Mouse (Mus musculus): ENCODE measurements at regions not wholly inside any gene's neighbourhood (a gene's known extent, or its start where the extent isn't known, plus 50 kb on each side); places are given as distances from the start of the nearest gene placed in this dataset.
"Not testable (repeated sequence)": the region's sequence is repeated elsewhere in the genome, so short reads cannot be mapped to it uniquely, and the experiment has no call there.

DNA sequence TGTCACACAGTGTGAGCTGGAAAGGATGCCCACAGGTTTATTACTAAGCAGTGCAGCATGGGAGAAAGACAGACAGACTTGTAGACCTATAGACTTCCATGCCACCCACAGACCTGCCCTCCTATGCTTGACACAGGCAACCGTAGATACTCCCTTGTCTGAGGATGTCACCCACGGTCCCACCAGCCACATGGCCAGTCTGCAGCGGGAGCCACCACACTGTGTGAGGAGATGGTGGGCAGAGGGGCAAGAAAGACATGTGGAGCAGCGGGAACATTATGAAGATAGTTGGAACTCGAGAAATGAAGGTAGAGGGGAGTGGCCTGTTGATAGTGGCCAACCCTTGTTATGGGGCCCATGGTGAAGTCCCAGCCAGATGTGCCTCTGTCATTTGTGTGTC lies 244.0 kb upstream of the Tusc1 start:
- in situ Hi-C loops (cut with MboI, MseI) = no loop called here

DNA sequence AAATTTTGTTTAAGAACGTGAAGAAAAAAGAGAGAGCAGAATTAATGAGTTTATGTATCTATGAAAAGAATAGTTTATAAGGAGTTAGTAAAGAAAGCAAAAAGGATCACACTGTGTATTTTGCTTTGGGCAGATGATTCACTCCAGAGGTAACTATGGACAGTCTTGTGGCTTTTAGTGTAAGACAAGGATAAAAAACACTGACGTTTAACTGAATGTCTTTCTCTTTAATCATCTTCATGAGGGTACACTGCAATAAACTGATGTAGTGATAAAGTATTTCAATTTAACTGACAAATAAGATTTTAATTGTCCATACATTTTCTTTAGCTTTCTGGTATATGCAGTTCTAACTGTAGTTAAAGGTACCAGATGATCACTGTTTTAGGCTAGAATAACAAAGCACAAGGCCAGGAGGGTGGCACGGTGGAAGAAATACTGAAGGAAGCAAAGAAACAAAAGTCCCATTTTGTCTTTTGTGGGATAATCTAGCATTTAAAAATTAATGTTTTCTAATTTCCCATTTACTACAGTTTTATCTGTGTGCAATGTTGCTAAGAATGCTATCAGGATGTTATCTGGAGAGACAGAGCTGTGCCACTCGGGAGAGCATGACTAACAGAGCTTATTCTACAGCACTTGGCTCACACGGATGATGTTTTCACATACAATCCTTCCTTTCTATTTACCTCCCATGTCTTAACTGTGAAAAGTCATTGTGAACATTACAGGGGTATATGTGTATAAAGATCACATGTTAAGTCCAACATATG lies 232.4 kb upstream of the Tusc1 start:
- in situ Hi-C loops (cut with MboI, MseI) = no loop called here

DNA sequence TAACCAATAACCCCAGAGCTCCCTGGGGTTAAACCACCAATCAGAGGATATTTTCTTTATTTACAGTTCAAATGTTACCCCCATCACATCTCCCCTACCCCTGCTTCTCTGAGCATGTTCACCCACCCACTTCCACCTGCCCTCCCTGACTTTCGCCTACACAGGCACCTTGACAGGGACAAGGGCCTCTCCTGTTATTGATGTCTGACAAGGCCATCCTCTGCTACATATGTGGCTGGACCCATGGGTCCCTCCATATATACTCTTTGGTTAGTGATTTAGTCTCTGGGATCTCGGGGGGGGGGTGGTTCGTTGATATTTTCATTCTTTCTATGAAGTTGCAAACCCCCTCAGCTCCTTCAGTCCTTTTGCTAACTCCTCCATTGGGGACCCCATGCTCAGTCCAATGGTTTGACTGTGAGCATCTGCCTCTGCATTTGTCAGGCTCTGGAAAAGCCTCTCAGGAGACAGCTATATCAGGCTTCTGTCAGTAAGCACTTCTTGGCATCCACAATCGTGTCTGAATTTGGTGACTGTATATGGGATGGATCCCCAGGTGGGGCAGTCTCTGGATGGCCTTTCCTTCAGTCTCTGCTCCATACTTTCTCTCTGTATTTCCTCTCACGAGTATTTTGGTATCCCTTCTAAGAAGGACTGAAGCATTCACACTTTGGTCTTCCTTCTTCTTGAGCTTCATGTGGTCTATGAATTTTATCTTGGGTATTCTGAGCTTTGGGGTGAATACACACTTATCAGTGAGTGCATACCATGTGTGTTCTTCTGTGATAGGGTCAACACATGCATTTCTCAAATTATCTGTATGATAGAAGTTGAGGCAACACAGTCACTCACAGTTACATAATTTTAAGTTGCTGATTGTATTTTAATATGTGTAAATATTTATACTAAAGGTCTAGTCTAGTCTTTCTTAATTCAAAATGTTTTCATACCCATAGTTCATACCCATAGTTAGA lies 220.8 kb upstream of the Tusc1 start:
- in situ Hi-C loops (cut with MboI, MseI) = no loop called here

DNA sequence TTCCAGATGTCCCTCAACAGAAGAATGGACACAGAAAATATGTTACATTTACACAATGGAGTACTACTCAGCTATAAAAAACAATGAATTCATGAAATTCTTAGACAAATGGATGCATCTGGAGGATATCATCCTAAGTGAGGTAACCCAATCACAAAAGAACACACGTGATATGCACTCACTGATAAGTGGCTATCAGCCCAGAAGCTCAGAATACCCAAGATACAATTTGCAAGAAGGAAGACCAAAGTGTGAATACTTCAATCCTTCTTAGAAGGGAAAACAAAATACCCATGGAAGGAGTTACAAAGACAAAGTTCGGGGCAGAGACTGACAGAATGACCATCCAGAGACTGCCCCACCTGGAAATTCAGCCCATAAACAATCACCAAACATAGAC lies 219.9 kb upstream of the Tusc1 start:
- in situ Hi-C loops (cut with MboI, MseI) = not testable (repeated sequence)

DNA sequence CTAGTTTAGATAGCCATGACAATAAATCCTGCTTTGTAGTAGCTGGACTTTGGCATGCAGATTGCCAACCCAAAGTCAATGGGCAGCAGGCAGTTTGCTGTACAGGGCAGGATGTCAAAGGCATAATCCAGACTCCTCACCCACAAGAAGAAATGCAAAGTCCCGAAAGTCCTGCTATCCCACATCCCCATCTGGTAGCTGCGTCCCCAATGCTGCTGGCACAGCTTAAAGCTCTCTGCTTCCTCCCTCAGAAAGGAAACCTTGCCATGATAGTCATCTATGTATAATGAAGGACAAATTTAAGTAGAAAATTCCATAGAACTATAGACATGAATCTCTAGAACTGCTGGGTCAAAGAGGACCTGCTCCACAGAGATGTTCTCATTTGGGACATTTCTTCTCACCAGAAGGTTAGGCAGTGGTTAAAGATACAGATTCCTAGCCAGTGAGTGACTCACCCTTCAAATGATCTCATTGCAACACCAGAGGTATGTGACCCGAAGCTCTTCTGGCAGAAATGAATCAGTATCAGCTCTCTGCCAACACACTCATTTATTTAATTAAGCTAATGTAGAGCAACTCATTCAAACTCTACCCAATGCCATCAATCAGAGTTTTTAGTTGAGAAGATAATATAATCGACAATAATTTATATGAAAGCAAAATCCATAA lies 217.3 kb upstream of the Tusc1 start:
- in situ Hi-C loops (cut with MboI, MseI) = no loop called here

DNA sequence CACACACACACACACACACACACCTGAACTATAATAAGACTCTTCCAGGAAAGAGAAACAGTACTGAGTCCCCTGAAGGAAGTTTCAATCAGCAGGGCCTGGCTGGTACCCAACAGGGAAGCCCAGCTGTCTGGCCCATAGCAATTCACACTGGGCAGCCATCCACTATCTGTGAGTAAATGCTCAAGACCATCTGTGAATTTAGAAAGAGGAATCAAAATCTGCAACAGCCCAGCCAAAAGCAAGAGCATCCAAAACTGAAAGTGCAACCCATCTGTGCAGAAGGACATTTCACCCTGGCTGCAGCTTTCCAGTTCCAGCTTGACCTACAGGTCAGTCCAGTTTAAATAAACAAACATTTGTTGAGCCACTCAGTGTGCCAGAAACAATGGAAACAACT lies 215.8 kb upstream of the Tusc1 start:
- in situ Hi-C loops (cut with MboI, MseI) = no loop called here

DNA sequence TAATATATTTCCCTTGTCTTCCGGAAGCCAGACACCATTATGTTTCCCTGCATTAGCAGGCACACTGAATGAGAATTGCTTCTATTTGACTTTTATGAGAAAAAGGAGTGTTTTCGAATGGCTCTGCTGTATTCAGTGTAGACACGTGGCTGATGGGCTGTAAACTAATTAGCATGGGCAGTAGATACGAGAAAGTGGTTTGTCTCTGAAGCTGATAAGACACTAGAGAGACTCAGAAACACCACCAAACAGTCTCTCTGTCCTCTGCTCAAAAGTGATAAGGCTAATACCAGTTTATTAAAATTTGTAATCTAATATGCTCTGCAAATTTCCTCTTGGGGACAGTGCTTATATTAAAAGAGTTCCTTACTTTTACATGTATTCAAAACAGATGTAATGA lies 205.3 kb upstream of the Tusc1 start:
- in situ Hi-C loops (cut with MboI, MseI) = no loop called here

DNA sequence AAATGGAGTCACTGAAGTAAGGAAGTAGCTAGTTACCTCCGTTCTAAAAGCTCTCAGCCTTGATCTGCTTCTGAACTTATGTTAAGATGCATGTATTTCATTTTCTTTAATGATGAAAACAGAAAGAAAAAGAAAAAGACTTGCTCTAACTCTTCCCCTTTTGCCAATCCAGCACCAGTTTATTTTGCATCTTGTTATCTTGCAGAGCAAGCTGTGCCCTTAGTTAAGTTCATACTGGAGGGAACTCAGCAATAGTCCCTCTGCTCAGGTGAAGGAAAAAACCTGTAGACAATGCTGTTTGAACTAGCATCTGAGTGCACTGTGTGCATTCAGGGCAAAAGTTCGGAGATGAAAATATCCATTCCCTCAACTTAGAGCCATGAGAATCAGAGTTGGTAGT lies 192.1 kb upstream of the Tusc1 start:
- in situ Hi-C loops (cut with MboI, MseI) = no loop called here

DNA sequence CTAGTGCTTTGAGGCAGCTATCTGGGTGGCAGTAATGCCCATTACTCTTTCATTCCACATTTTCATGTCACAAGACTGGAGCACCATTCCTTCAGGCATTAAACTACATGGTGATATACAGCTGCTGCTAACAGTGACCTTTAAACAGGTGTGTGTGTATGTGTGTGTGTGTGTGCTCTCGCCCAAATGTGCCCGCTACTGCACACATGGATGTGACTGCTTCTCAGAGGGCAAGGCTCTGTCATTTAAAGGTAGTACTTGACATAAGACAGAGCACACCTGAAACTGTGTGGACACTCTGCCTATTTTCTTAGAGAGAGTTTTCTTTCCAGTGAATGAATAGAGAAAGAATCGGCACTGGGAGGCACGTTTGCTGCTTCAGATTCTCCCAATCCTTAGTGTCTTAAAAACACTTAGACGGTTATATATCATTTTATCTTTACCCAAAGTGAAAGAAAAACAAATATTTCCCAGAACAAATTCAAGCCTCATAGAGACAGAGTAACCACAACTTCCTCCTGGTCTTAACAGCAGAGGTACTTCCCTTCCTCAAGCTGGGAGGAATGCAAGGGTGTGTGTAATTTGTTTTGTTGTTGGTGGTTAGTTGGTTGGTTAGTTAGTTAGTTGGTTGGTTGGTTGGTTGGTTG lies 185.3 kb upstream of the Tusc1 start:
- in situ Hi-C loops (cut with MboI, MseI) = no loop called here

DNA sequence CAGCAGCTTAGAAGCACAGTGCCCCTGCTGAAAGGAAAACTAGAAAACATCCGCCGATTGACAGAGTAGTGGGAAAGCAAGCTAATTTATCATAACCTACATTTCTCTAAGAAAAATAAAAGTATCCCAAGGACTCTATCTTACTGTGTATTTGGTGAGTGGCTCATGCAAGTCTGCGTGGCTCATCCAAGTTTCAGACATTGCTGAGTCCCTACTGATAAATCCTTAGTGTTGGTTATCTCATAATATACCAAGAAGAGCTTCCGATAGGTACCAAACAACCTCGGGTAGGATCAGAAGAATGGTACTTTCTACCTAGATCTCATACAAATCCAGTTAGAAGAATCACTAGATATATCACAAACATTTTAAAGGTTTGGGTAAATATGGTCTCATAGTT lies 183.6 kb upstream of the Tusc1 start:
- in situ Hi-C loops (cut with MboI, MseI) = no loop called here

DNA sequence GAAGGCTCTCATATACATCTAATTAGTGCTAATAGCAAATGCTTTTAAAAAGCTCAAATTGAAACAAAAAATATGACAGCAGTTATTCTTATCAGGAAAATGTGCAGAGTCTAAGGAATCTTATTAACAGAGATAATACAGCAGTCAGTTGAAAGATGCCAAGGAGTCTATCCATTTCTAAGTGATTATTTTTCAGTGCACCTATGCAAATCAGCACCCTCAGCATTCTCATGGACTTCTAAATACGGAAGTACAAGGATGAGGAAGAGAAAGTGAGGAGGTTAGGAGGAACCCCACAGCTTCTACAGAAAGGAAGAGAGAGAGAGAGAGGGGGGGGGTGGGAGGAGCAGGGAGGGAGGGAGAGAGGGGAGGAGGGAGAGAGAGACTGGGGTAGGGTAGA lies 175.5 kb upstream of the Tusc1 start:
- in situ Hi-C loops (cut with MboI, MseI) = no loop called here

DNA sequence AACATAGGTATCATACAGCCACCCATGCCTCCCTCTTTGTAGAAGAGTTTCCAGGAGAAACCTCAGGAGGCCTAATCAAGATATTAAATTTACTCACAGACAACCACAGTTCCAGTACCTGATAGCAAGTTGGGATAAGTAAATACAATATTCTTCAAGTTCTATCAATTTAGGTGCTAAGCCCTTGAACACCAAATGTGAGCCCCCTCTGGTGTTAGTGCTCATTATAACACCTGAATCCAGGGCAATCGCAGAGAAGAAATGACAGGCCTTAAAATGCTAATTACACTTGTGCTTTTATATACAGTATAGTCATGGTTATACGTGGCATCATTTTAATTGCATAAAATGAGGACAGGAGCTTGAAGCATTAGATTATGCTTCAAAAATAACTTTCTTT lies 161.6 kb upstream of the Tusc1 start:
- in situ Hi-C loops (cut with MboI, MseI) = no loop called here

DNA sequence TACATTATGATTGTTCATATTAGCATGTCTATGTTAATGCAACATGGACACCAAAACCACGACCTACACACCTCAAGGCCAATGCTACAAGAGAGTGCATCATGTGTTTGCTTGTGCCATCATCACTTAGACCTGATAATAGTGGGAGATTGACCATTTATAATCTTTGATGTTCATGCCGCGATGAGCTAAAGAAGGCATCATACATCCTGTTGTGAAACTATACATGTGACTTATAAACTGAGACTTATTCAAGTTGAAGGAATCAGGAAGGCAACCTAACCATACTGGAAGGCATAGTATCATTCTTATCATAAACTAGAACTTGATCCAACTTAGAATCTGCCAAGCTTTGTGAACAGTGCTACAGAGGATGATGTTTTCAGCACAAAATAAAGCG lies 159.0 kb upstream of the Tusc1 start:
- in situ Hi-C loops (cut with MboI, MseI) = no loop called here

DNA sequence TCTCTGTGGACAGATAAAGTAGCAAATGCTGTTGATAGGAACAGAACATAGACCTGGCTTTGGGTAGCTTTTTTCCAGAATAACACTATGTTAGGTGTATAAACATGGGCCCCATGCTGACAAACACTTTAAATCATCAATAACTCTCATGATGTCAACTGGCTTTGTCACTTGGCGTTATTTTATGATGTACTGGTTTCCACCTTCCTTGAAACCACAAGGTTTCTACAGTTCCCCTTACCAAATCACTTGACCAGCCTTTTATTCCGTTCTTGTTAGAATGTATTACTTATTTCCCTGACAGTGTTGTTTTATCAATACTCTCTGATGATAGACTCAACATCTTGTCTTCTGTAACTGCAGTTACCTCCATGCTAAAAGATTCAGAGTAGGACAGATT lies 158.6 kb upstream of the Tusc1 start:
- in situ Hi-C loops (cut with MboI, MseI) = no loop called here

DNA sequence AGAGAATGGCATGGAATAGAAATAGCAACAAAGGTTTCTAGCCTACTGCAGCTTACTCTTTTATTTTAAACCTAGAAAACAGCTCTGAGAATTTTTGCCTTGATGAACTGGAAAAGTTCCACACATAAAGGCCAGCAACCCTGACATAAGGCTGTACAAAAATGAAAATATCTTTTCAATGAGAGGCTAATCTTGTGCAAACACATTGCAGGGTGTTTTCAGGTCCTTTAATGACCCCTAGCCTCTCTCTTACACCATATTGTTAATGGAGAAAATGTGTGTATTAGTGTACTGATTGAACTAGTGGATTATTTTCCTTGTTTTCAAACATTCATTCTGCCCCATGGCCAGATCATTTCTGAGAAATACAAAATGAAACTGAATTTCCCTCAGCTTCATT lies 158.0 kb upstream of the Tusc1 start:
- in situ Hi-C loops (cut with MboI, MseI) = no loop called here

DNA sequence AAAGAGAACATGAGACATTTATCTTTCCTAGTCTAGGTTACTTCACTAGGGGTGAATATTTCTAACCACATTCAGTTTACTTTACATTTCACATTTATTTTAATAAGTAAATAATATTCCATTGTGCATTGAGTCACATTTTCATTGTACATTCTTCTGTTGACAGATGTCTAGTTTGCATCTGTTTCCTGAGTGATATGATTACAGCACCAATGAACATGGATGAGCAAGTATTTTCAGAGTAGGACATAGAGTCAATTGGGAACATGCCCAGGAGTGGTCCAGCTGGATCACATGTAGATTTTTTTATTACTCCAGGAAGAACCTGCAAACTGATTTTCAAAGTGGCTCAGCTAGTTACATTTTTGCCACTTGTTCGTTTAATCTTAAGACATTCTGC lies 153.3 kb upstream of the Tusc1 start:
- in situ Hi-C loops (cut with MboI, MseI) = no loop called here

DNA sequence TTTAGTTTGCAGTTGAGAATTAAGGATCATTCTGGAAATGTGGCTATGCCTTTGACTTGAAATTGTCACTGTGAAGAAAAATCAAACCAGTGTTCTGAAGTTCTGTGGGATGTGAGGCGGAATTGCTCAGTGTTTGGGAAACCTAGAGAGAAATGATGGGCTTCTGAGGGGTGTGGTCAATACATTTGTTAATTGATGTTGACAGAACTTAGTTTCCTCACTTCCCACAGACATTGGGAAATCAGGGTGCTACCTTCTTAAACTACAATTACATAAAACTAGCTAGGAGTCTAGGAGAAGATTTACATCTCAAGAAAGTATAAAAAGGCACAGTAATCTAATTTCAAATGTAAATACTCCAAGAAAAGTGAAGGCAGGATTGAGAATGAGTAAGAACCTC lies 151.1 kb upstream of the Tusc1 start:
- in situ Hi-C loops (cut with MboI, MseI) = no loop called here

DNA sequence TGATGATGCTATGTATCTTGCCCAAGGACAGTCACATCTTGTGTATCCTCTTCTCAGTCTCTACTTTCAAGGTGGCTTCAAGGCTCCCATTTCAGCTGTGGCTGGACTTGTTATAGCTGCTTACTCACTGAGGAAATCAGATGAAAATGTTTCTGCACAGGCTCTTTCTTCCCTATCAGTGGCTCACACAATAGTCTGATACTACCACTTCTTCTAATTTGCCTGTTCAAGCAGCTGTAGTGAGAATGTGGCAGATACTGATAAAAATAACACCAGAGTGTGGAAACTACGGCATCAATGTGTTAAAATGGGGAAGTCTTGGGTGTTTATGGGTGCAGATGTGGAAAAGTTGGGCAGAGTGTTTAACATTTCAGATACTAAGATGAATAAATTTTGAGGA lies 145.9 kb upstream of the Tusc1 start:
- in situ Hi-C loops (cut with MboI, MseI) = no loop called here

DNA sequence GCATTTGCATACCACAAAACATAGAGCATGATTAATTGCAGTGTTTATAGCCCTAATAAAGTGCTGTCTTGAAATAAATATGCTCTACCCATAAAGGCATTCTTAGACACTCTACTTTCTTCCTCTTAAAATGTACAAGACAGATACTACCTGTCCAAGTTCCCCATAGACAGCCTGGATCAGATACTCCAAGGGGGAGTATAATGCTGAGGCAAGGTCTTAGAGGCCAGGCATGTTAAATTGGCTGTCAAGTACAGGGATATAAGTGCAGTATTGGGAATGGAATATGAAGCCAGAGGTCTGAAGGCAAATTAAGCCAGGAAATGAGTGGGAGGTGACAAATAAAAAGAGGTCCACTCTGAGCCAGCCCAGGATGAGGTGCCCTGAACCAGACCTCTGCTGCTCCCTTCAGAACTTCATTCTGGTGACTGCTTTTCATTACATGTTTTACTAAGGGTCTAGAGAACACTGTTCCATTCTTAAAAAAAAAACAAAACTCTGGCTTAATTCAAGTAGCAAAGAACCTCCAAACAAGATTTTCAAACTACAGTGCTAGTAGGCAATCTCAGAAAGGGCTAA lies 142.0 kb upstream of the Tusc1 start:
- in situ Hi-C loops (cut with MboI, MseI) = no loop called here

DNA sequence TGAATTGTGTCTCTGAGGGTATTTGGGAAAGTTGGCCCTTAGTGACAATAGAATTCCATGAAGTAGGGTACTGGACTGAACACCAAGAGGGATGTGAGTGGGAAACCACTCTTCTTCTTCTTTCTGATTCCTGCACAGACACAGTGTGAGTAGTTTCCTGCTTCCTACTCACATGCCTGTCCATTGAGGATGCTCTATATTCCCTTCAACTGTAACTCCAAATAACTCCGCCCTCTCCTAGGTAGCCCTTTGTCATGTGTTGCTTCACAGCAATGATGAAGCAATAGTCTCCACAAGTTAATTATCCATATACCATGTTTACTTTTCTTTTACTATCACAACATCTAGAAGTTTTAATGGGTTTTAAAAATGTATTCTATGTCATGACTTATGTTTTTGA lies 132.7 kb upstream of the Tusc1 start:
- in situ Hi-C loops (cut with MboI, MseI) = no loop called here

DNA sequence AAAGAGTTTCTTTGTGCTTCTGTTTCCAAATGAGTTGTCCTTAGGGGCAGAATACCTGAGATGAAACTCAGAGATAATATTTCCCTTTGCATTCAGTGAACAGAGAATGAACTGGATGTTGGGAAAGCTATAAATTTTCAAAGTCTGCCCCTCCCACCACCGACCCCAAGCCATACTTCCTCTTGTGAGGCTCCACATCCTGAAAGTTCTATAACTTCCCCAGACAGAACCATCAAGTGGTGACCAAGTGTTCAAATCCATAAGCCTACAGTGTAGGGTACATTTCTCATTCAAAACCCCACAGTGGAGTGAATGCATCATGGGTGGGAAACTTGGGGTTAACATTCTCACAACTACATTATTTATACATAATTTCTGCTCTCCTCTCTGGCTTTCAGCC lies 132.1 kb upstream of the Tusc1 start:
- in situ Hi-C loops (cut with MboI, MseI) = no loop called here

DNA sequence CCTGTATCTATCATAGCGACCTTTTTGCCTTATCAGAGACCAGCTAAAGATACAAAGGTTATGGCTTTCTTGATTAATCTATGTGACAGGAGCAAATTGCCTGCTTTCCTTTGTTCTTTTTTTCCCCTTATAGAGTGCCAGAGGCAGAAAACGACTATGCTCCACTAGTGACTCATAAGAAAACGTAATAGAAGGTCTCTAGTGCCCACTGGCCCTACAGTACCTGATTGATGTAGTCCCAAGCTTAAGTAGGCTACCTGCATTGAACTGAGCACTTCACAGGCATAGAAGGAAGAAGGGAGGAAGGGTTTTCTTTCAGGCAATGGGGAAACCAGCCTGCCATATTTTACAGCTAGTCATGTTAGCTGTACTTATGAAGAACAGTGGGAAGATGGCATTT lies 116.0 kb upstream of the Tusc1 start:
- in situ Hi-C loops (cut with MboI, MseI) = no loop called here
